Mouse (Mus musculus) embryonic fibroblast, embryonic 13.5 days (primary cell): ENCODE data around the gene Tomm7.

Experiments
- CTCF ChIP-seq: IDR thresholded peaks from 2 replicates; pipeline ENCODE4 v1.5.1; 2011; ENCODE audit warnings: mild to moderate bottlenecking, control low read depth, low read length, moderate library complexity, borderline replicate concordance; ENCODE audit not compliant: insufficient read depth
- POLR2A ChIP-seq: IDR thresholded peaks from 2 replicates; pipeline ENCODE4 v1.6.1; 2011; ENCODE audit warnings: low read depth, mild to moderate bottlenecking, control low read depth, low read length, moderate library complexity

DNA sequence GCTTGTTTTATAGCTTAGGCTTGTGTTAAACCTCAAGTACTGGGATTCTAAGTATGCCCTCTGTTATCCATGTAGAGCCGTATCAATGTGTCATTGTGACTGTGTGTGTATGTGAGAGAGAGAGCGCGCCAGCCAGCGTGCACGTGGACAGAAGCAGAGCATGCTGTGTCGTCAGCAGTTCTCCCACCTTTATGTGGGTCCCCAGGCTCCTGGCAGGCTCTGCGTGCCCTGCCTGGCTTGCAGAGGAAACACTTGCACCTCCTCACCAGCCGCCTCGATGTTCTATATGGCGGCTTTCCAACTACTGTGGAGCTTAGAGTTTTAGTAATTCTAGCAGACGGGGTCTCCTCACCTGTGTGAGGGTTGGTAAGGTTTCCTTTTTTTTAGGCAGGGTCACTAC is 21.7 kb downstream of the Tomm7 start:
- TF ChIP-seq CTCF (no peak), POLR2A (no peak)
